Mouse (Mus musculus): ENCODE measurements at regions not wholly inside any gene's neighbourhood (a gene's known extent, or its start where the extent isn't known, plus 50 kb on each side); places are given as distances from the start of the nearest gene placed in this dataset.

GRCm38 (mm10) chr11:114226553-114226952 lies 159.7 kb upstream of the Sdk2 start:
- no peak overlapping the region for H3K9ac ChIP-seq (ENCODE audit: low read depth, low read length)
- no peaks in the 10 kb centered on the region for H3K4me1 ChIP-seq (ENCODE audit: control insufficient read depth, insufficient read depth, low read length)
- no peaks in the 10 kb centered on the region for H3K27me3 ChIP-seq (ENCODE audit: control insufficient read depth, insufficient read depth, low read length)
- H3K27ac ChIP-seq, result no peak overlapping the region
- no peaks in the 10 kb centered on the region for H3K36me3 ChIP-seq (ENCODE audit: control insufficient read depth, insufficient read depth, low read length)
- DNase-seq, result no peak
- H3K4me3 ChIP-seq, result no peak overlapping the region
- intact Hi-C loops (cut with DNase I), result no loop called here
- TF ChIP-seq CTCF (IDR thresholded peaks at IDR 0.05) (no peak), POLR2A (IDR thresholded peaks at IDR 0.05; ENCODE audit: insufficient read depth, low read depth, low read length) (no peak), EP300 (IDR thresholded peaks at IDR 0.05; ENCODE audit: insufficient read depth, low read depth, low read length) (no peak)
- 87% methylated on average over 13 of the region's 13 CpGs for WGBS
- H3K79me2 ChIP-seq (replicated peaks; ENCODE audit: control insufficient read depth, insufficient read depth, low read length), result no peaks in the 10 kb centered on the region

- Histone ChIP-seq H3K36me3 (ENCODE audit: control insufficient read depth, insufficient read depth, low read length) (no peaks in the 10 kb centered on the region), H3K27ac (no peak overlapping the region), H3K27me3 (ENCODE audit: control insufficient read depth, insufficient read depth, low read length) (no peaks in the 10 kb centered on the region), H3K4me1 (ENCODE audit: control insufficient read depth, insufficient read depth, low read length) (no peaks in the 10 kb centered on the region), H3K9ac (ENCODE audit: low read depth, low read length) (no peak overlapping the region), H3K4me3 (no peak overlapping the region), H3K79me2 (replicated peaks; ENCODE audit: control insufficient read depth, insufficient read depth, low read length) (no peaks in the 10 kb centered on the region)
- TF ChIP-seq CTCF (IDR thresholded peaks at IDR 0.05) (no peak), EP300 (IDR thresholded peaks at IDR 0.05; ENCODE audit: insufficient read depth, low read depth, low read length) (no peak), POLR2A (IDR thresholded peaks at IDR 0.05; ENCODE audit: insufficient read depth, low read depth, low read length) (no peak)
- intact Hi-C loops (cut with DNase I), result no loop called here
- WGBS, result 80% methylated on average over 2 of the region's 2 CpGs
- DNase-seq, result no peak
Observed at GRCm38 (mm10) chr11:114224706-114225105, 157.9 kb upstream of the Sdk2 start.

- DNase-seq, result no peak
- no peak overlapping the region for H3K27ac ChIP-seq
- 92% methylated on average over 3 of the region's 3 CpGs for WGBS
Observed at GRCm38 (mm10) chr11:114223061-114223460, 156.2 kb upstream of the Sdk2 start.

GRCm38 (mm10) chr11:114220466-114220865 lies 153.6 kb upstream of the Sdk2 start:
- DNase-seq, result no peak
- WGBS, result 93% methylated on average over 2 of the region's 2 CpGs
- H3K4me3 ChIP-seq, result no peak overlapping the region
- H3K27ac ChIP-seq, result no peak overlapping the region
- TF ChIP-seq EP300 (IDR thresholded peaks at IDR 0.05; ENCODE audit: insufficient read depth, low read depth, low read length), result no peak
- no peak for TF ChIP-seq POLR2A (IDR thresholded peaks at IDR 0.05; ENCODE audit: insufficient read depth, low read depth, low read length)
- TF ChIP-seq CTCF (IDR thresholded peaks at IDR 0.05), result no peak
- H3K27me3 ChIP-seq (ENCODE audit: control insufficient read depth, insufficient read depth, low read length), result no peaks in the 10 kb centered on the region
- H3K36me3 ChIP-seq (ENCODE audit: control insufficient read depth, insufficient read depth, low read length), result no peaks in the 10 kb centered on the region
- H3K4me1 ChIP-seq (ENCODE audit: control insufficient read depth, insufficient read depth, low read length), result peaks cover 2% of the 10 kb centered on the region
- no peak overlapping the region for H3K9ac ChIP-seq (ENCODE audit: low read depth, low read length)
- intact Hi-C loops (cut with DNase I), result no loop called here
- no peaks in the 10 kb centered on the region for H3K79me2 ChIP-seq (replicated peaks; ENCODE audit: control insufficient read depth, insufficient read depth, low read length)

More at GRCm38 (mm10) chr11:114223061-114223460, 156.2 kb upstream of the Sdk2 start:
- Histone ChIP-seq H3K79me2 (replicated peaks; ENCODE audit: control insufficient read depth, insufficient read depth, low read length) (no peaks in the 10 kb centered on the region), H3K36me3 (ENCODE audit: control insufficient read depth, insufficient read depth, low read length) (no peaks in the 10 kb centered on the region), H3K9ac (ENCODE audit: low read depth, low read length) (no peak overlapping the region), H3K27me3 (ENCODE audit: control insufficient read depth, insufficient read depth, low read length) (no peaks in the 10 kb centered on the region), H3K4me1 (ENCODE audit: control insufficient read depth, insufficient read depth, low read length) (no peaks in the 10 kb centered on the region), H3K4me3 (no peak overlapping the region)
- TF ChIP-seq EP300 (IDR thresholded peaks at IDR 0.05; ENCODE audit: insufficient read depth, low read depth, low read length) (no peak), CTCF (IDR thresholded peaks at IDR 0.05) (no peak), POLR2A (IDR thresholded peaks at IDR 0.05; ENCODE audit: insufficient read depth, low read depth, low read length) (no peak)
- intact Hi-C loops (cut with DNase I), result no loop called here

GRCm38 (mm10) chr11:114218732-114219506 lies 152.1 kb upstream of the Sdk2 start:
- no peaks in the 10 kb centered on the region for H3K79me2 ChIP-seq (replicated peaks; ENCODE audit: control insufficient read depth, insufficient read depth, low read length)
- no peak overlapping the region for H3K27ac ChIP-seq
- H3K27me3 ChIP-seq (ENCODE audit: control insufficient read depth, insufficient read depth, low read length), result no peaks in the 10 kb centered on the region
- peak in 1 of 2 experiments; percentile 12 for DNase-seq
- H3K9ac ChIP-seq (ENCODE audit: low read depth, low read length), result no peak overlapping the region
- intact Hi-C loops (cut with DNase I), result no loop called here
- H3K4me1 ChIP-seq (ENCODE audit: control insufficient read depth, insufficient read depth, low read length), result peaks cover 2% of the 10 kb centered on the region
- WGBS, result 36% methylated on average over 9 of the region's 9 CpGs
- no peak overlapping the region for H3K4me3 ChIP-seq
- TF ChIP-seq CTCF (IDR thresholded peaks at IDR 0.05), result no peak
- no peak for TF ChIP-seq POLR2A (IDR thresholded peaks at IDR 0.05; ENCODE audit: insufficient read depth, low read depth, low read length)
- TF ChIP-seq EP300 (IDR thresholded peaks at IDR 0.05; ENCODE audit: insufficient read depth, low read depth, low read length), result no peak
- H3K36me3 ChIP-seq (ENCODE audit: control insufficient read depth, insufficient read depth, low read length), result no peaks in the 10 kb centered on the region

- DNase-seq, result no peak
- Histone ChIP-seq H3K4me3 (no peak overlapping the region), H3K9ac (ENCODE audit: low read depth, low read length) (no peak overlapping the region), H3K36me3 (ENCODE audit: control insufficient read depth, insufficient read depth, low read length) (no peaks in the 10 kb centered on the region), H3K4me1 (ENCODE audit: control insufficient read depth, insufficient read depth, low read length) (peaks cover 2% of the 10 kb centered on the region), H3K27ac (no peak overlapping the region), H3K79me2 (replicated peaks; ENCODE audit: control insufficient read depth, insufficient read depth, low read length) (no peaks in the 10 kb centered on the region), H3K27me3 (ENCODE audit: control insufficient read depth, insufficient read depth, low read length) (no peaks in the 10 kb centered on the region)
- intact Hi-C loops (cut with DNase I), result no loop called here
- 27% methylated on average over 15 of the region's 15 CpGs for WGBS
- TF ChIP-seq POLR2A (IDR thresholded peaks at IDR 0.05; ENCODE audit: insufficient read depth, low read depth, low read length), result no peak
- TF ChIP-seq CTCF (IDR thresholded peaks at IDR 0.05), result no peak
Observed at GRCm38 (mm10) chr11:114217245-114217757, 150.5 kb upstream of the Sdk2 start.

All from heart, adult 2 months (tissue).